Mouse (Mus musculus): ENCODE results near the gene Dexi. TPM values are rescaled to one million over a fixed set of nuclear protein-coding genes. Genes with fewer than 3 reads are reported as not detected.

The Dexi gene
- total and polyA plus RNA-seq, 3 experiments: 7.1 to 20.2 (median 7.5) TPM

DNA sequence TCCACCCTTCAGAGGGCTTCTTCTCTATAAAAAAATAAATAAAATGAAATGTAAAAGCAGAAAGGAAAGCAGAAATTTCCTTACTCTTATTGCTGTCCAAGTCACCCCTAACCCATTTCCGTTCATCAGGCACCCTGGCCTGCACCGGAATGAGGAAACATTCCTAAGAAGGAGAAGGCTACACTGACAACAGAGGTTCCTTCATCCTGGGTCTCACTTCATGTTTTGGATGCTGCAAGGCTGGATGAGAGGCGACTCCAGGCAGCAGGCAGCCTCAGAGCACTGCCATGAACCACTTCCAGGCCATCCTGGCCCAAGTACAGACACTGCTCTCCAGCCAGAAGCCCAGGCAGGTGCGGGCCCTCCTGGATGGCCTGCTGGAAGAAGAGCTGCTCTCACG is 63.0 kb downstream of the Dexi start, which contains the start of gene Ciita:
Gene Ciita, plus strand, starts transcription at position 203 of the 400 bp plus-strand sequence.
- TF ChIP-seq CTCF (IDR thresholded peaks at IDR 0.05; ENCODE audit: low read depth, low read length) (no peak), POLR2AphosphoS5 (IDR thresholded peaks at IDR 0.05; ENCODE audit: insufficient replicate concordance, low read depth, low read length) (no peak), TAL1 (conservative IDR thresholded peaks at IDR 0.05; ENCODE audit: low read depth, low read length) (no peak), GATA2 (IDR thresholded peaks at IDR 0.05; ENCODE audit: borderline replicate concordance, low read depth, low read length) (no peak), GATA1 (IDR thresholded peaks at IDR 0.05; ENCODE audit: borderline replicate concordance, low read length) (no peak)
- no peaks in the 10 kb centered on the region for H3K4me1 ChIP-seq (ENCODE audit: insufficient read depth, low read depth, low read length)
- no peak for ATAC-seq (ENCODE audit: extremely low read depth, insufficient number of reproducible peaks, low FRiP score, poor library complexity, severe bottlenecking)

GRCm38 (mm10) chr16:10475919-10476318 is 66.9 kb downstream of the Dexi start:
- DNase-seq (ENCODE audit: low spot score) (no peak), ATAC-seq (ENCODE audit: extremely low read depth, insufficient number of reproducible peaks, low FRiP score, poor library complexity, severe bottlenecking) (no peak)
- TF ChIP-seq CTCF (IDR thresholded peaks at IDR 0.05; ENCODE audit: low read depth, low read length) (no peak), TAL1 (conservative IDR thresholded peaks at IDR 0.05; ENCODE audit: low read depth, low read length) (no peak)
- Histone ChIP-seq H3K9me3 (replicated peaks) (no peaks in the 10 kb centered on the region), H3K4me3 (ENCODE audit: low read depth, low read length) (no peak overlapping the region), H3K27me3 (ENCODE audit: insufficient read depth, low read length) (no peaks in the 10 kb centered on the region; the same call in 1 of the 2 replicates), H3K4me1 (ENCODE audit: insufficient read depth, low read depth, low read length) (no peaks in the 10 kb centered on the region), H3K36me3 (replicated peaks) (no peaks in the 10 kb centered on the region)

More for the DNA sequence above, 63.0 kb downstream of the Dexi start, which contains the start of gene Ciita:
- DNase-seq (ENCODE audit: low spot score): no peak
- no peak within 1 kb of the TSS for H3K4me3 ChIP-seq (ENCODE audit: low read depth, low read length)
- no peaks in the 10 kb centered on the region for H3K9me3 ChIP-seq (replicated peaks)
- H3K36me3 ChIP-seq (replicated peaks): no peaks in the 10 kb centered on the region
- H3K27me3 ChIP-seq (ENCODE audit: insufficient read depth, low read length): no peaks in the 10 kb centered on the region

DNA sequence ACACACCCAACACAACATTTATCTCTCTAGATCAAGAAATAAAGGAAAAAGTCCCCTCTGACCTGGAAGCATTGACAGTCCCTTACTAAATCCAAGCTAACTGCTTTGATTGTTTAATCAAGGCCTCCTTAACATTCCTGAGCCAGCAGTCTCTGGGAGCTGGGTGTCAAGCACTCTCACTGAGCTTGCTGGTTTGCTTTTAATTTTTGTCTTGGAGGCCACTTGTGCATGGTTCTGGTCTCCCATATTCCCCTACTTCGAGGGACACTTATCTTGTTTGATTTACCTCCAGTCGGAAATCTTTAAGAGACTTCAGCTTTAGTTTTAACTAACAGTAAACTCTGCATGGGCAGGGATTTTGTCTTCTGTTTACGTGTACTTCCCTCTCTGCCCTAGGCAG is 67.9 kb downstream of the Dexi start:
- no peak for ATAC-seq (ENCODE audit: extremely low read depth, insufficient number of reproducible peaks, low FRiP score, poor library complexity, severe bottlenecking)
- H3K4me1 ChIP-seq (ENCODE audit: insufficient read depth, low read depth, low read length): no peaks in the 10 kb centered on the region
- H3K4me3 ChIP-seq (ENCODE audit: low read depth, low read length): no peak overlapping the region
- no peaks in the 10 kb centered on the region; the same call in 1 of the 2 replicates for H3K27me3 ChIP-seq (ENCODE audit: insufficient read depth, low read length)
- no peaks in the 10 kb centered on the region for H3K9me3 ChIP-seq (replicated peaks)
- DNase-seq (ENCODE audit: low spot score): no peak
- TF ChIP-seq CTCF (IDR thresholded peaks at IDR 0.05; ENCODE audit: low read depth, low read length): no peak
- TF ChIP-seq GATA2 (IDR thresholded peaks at IDR 0.05; ENCODE audit: borderline replicate concordance, low read depth, low read length): no peak
- TF ChIP-seq GATA1 (IDR thresholded peaks at IDR 0.05; ENCODE audit: borderline replicate concordance, low read length): no peak
- no peak for TF ChIP-seq TAL1 (conservative IDR thresholded peaks at IDR 0.05; ENCODE audit: low read depth, low read length)
- no peak for TF ChIP-seq POLR2AphosphoS5 (IDR thresholded peaks at IDR 0.05; ENCODE audit: insufficient replicate concordance, low read depth, low read length)
- H3K36me3 ChIP-seq (replicated peaks): no peaks in the 10 kb centered on the region

DNA sequence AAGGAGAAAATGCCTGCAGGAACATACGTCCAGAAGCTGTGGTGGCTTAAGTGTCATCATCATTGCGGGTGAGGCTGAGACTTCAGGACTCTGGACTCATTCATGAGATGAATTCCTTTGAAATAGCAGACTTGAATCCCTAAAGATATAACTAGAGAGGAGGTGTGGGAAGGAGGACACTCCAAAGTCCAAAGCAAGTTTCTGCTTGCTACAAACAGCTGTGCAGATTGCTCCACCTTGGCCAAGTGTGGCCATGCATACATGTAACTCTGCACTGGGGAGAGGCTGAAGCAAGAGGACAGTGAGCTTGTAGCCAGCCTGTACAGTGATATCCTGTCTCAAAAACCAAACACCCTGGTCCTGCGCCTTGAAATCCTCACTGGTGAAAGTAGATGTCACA is 70.9 kb downstream of the Dexi start:
- DNase-seq (ENCODE audit: low spot score) (no peak), ATAC-seq (ENCODE audit: extremely low read depth, insufficient number of reproducible peaks, low FRiP score, poor library complexity, severe bottlenecking) (no peak)
- no peaks in the 10 kb centered on the region for H3K4me1 ChIP-seq (ENCODE audit: insufficient read depth, low read depth, low read length)
- peaks cover 8% of the 10 kb centered on the region; the same call in 1 of the 2 replicates for H3K27me3 ChIP-seq (ENCODE audit: insufficient read depth, low read length)
- H3K4me3 ChIP-seq (ENCODE audit: low read depth, low read length): no peak overlapping the region
- H3K9me3 ChIP-seq (replicated peaks): no peaks in the 10 kb centered on the region
- no peak for TF ChIP-seq GATA2 (IDR thresholded peaks at IDR 0.05; ENCODE audit: borderline replicate concordance, low read depth, low read length)
- TF ChIP-seq POLR2AphosphoS5 (IDR thresholded peaks at IDR 0.05; ENCODE audit: insufficient replicate concordance, low read depth, low read length): no peak
- no peak for TF ChIP-seq GATA1 (IDR thresholded peaks at IDR 0.05; ENCODE audit: borderline replicate concordance, low read length)
- no peak for TF ChIP-seq TAL1 (conservative IDR thresholded peaks at IDR 0.05; ENCODE audit: low read depth, low read length)
- TF ChIP-seq CTCF (IDR thresholded peaks at IDR 0.05; ENCODE audit: low read depth, low read length): no peak
- H3K36me3 ChIP-seq (replicated peaks): no peaks in the 10 kb centered on the region

- no peaks in the 10 kb centered on the region for H3K4me1 ChIP-seq (ENCODE audit: insufficient read depth, low read depth, low read length)
- no peak for ATAC-seq (ENCODE audit: extremely low read depth, insufficient number of reproducible peaks, low FRiP score, poor library complexity, severe bottlenecking)
- no peaks in the 10 kb centered on the region for H3K9me3 ChIP-seq (replicated peaks)
- no peak overlapping the region for H3K4me3 ChIP-seq (ENCODE audit: low read depth, low read length)
- TF ChIP-seq GATA1 (IDR thresholded peaks at IDR 0.05; ENCODE audit: borderline replicate concordance, low read length) (no peak), CTCF (IDR thresholded peaks at IDR 0.05; ENCODE audit: low read depth, low read length) (no peak), POLR2AphosphoS5 (IDR thresholded peaks at IDR 0.05; ENCODE audit: insufficient replicate concordance, low read depth, low read length) (no peak), TAL1 (conservative IDR thresholded peaks at IDR 0.05; ENCODE audit: low read depth, low read length) (no peak), GATA2 (IDR thresholded peaks at IDR 0.05; ENCODE audit: borderline replicate concordance, low read depth, low read length) (no peak)
- DNase-seq (ENCODE audit: low spot score): no peak
- H3K27me3 ChIP-seq (ENCODE audit: insufficient read depth, low read length): peaks cover 12% of the 10 kb centered on the region; the same call in 1 of the 2 replicates
- no peaks in the 10 kb centered on the region for H3K36me3 ChIP-seq (replicated peaks)
Observed at GRCm38 (mm10) chr16:10468201-10468600, 74.7 kb downstream of the Dexi start.

DNA sequence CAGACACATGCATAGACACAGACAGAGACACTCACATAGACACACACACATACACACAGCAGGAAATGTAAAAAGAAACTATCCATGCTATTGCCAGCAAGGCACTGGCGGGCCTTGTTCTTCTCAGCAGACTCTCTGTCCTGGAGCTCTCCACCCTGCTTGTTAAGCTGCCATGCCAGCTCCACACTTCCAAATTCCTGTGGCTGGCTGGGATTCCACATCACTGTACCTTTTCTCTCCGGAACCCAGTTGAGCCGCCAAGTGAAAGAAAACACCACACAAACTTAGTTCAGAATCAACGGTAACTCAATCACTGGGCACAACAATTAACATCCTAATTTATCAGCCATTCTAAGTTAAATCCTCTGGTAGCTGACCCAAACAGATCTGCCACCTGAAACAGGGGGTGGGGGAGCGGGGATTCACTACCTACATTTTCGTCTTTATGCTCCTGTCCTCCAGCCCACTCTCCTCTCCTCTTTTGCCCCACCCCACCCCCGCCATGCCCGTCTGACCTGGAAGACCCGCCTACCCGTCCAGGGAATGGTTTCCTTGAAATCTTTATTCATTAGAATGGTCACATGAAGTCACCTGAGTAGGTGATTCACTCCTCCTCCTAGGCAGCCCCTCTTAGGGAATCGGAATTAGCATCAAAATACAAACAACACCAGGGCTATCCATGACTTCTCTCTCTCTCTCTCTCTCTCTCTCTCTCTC is 75.3 kb downstream of the Dexi start:
- no peak overlapping the region for H3K4me3 ChIP-seq (ENCODE audit: low read depth, low read length)
- DNase-seq (ENCODE audit: low spot score) (no peak), ATAC-seq (ENCODE audit: extremely low read depth, insufficient number of reproducible peaks, low FRiP score, poor library complexity, severe bottlenecking) (no peak)
- H3K4me1 ChIP-seq (ENCODE audit: insufficient read depth, low read depth, low read length): no peaks in the 10 kb centered on the region
- peaks cover 12% of the 10 kb centered on the region; the same call in 1 of the 2 replicates for H3K27me3 ChIP-seq (ENCODE audit: insufficient read depth, low read length)
- no peaks in the 10 kb centered on the region for H3K9me3 ChIP-seq (replicated peaks)
- no peaks in the 10 kb centered on the region for H3K36me3 ChIP-seq (replicated peaks)
- TF ChIP-seq TAL1 (conservative IDR thresholded peaks at IDR 0.05; ENCODE audit: low read depth, low read length) (no peak), POLR2AphosphoS5 (IDR thresholded peaks at IDR 0.05; ENCODE audit: insufficient replicate concordance, low read depth, low read length) (no peak), GATA2 (IDR thresholded peaks at IDR 0.05; ENCODE audit: borderline replicate concordance, low read depth, low read length) (no peak), CTCF (IDR thresholded peaks at IDR 0.05; ENCODE audit: low read depth, low read length) (no peak), GATA1 (IDR thresholded peaks at IDR 0.05; ENCODE audit: borderline replicate concordance, low read length) (no peak)

Data from G1E (cell line).